Mouse (Mus musculus): ENCODE data around the gene Rps29.
"Not testable (repeated sequence)": the region's sequence is repeated elsewhere in the genome, so short reads cannot be mapped to it uniquely, and the experiment has no call there.

Gene Rps29

DNA sequence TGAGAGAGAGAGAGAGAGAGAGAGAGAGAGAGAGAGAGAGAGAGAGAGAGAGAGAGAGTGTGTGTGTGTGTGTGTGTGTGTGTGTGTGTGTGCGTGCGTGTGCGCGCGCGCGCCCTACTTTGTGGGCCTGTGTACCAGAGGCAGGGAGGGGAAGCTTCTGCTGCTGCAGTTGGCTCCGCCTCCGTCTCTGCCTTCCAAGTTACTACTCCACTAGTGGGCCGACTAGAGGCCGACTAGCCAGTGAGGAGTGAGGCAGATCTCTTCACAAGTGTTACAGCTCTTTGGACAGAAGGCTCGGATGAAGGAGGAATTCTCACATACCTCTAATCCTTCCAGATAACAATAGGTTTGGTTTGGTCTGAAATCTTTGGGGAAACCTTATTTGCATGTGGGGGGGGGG lies 20.4 kb upstream of the Rps29 start:
- no peak for DNase-seq (ENCODE audit: low spot score in 2 of 2)

DNA sequence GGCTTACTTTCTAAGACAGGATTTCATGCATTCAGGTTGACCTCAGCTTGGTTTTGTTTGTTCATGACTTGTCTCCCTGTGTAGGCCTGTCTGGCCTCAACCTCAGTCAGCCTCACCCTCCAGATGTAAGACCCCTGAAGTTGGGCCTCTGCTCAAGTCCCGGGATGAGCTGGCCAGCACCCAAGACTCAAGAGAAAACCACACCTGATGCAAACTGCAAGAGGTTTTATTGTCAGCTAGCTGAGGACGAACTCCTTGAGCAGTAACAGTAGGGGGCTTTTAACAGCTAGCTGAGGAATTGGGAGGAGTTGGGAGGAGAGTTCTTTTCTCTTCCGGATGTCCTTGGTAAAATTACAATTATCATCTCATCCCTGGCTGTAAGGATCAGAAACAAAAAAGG lies 18.5 kb upstream of the Rps29 start:
- no peak for DNase-seq (ENCODE audit: low spot score in 2 of 2)

DNA sequence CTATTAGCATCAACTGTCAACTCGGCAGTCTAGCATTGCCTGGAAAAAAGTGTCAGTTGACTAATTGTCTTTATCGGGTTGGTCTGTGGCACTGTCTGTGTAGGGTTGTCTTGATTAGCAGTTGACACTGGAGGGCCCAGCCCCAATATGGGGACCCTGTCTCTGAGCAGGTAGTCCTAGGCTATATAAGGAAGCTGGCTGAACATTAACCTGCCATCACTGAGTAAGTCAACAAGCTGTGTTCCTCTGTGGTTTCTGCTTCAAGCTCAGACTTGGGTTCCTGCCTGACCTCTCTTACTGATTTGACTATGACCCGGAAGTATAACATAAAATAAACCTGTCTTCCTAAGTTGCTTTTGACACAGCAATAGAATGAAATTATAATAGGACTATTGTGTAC lies 17.0 kb upstream of the Rps29 start:
- DNase-seq (ENCODE audit: low spot score in 2 of 2), result no peak

- no peak for DNase-seq (ENCODE audit: low spot score in 2 of 2)
Measured at GRCm38 (mm10) chr12:69171307-69171706, 12.3 kb upstream of the Rps29 start.

GRCm38 (mm10) chr12:69168461-69169106 lies 9.6 kb upstream of the Rps29 start, which contains the start of gene Lrr1:
Gene Lrr1, plus strand, starts transcription at chr12:69168814.
- peak; percentile 64 to 81 for DNase-seq (ENCODE audit: low spot score in 2 of 2)

DNA sequence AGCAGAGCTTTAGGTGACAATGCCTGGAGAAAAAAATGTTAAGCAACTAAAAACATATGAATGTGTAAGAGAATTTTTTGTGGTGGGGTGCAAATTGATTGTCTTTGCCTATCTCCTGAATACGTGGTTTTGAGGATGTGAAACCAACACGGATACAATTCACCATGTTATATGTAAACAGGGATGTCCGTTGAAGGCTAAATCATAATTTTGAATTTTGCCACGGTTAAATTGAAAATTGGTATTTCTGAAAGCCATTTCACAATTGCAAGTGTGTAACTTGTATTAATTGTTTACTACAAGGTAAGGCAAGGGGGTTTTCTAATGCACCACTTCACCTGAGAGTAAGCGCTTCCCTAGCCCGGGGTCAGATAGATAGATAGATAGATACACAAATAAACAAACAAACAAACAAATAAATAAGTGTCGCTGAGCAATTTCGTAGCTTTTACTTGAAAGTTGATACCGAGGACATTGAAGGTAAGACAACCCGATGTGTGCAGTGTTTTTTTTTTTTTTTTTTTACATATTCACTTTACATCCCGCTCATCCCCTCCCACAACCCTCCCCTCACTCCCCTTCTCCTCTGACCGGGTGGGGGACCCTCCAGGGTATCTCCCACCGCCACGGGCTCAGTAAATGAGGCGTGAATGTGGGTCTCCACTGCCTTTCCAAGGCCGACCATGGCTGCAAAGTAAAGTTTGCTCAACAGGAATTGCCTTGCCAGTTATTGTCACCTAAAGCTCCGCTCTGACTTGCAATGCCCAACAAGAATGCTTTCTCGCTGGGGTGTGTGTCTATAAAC lies 8.9 kb upstream of the Rps29 start:
- no peak for DNase-seq (ENCODE audit: low spot score in 2 of 2)

DNA sequence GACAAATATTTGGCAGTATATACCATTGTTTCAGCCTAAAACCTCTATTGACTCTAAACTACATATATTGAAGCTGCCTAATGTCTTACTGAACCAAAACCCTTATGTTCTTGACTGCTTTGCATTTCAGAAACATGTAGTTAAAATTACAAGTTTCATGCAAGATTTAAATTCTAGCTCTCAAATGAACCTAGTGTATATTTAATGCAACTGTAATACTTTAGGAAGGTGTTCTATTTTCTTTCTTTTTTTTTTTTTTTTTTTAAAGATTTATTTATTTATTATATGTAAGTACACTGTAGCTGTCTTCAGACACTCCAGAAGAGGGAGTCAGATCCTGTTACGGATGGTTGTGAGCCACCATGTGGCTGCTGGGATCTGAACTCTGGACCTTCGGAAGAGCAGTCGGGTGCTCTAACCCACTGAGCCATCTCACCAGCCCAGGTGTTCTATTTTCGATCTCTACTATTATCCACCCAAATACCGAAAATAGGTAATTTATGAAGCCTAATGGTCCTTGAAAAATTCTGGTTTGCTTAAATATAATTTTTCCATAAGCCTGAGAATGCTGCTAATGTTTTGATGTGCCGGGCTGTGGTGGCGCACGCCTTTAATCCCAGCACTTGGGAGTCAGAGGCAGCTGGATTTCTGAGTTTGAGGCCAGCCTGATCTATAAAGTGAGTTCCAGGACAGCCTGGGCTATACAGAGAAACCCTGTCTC lies 8.0 kb upstream of the Rps29 start:
- DNase-seq (ENCODE audit: low spot score in 2 of 2), result not testable (repeated sequence)

DNA sequence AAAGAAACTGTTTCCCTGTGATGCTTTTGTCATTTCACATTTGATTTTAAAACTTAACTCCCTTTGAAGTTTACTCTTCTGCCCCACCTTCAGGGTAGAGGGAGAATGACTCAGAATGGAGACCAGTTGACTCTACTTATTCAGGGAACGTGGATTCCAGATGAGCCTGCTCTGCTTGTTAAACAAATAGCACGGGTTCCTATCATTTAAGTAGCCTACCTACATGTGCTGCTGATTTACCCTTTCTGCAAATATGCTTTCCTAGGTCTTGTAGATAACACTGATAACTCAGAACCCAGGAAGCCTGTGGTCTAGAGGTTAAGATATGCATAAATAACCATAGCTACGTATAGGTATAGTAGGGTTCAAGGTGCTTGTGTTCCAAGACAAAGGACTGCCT lies 5.9 kb upstream of the Rps29 start:
- no peak for DNase-seq (ENCODE audit: low spot score in 2 of 2)

DNA sequence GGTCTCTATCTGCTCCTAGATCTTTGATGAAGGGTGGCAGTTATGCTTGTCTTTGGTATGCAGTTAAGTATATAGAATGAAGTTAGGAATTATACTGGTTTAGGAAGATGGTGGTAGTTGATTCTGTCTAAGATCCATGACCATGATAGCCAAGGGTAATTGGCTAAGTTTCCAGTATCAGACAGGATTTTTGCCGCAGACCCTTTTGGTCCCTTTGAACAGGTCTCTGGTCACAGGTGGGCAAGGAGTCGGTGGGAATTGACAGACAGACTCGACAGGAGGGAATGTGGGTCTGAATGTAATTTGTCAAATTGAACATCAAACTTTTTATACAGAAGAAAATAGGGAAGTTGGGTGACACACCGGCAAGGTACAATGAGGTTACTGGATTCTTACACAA lies 4.6 kb upstream of the Rps29 start:
- DNase-seq (ENCODE audit: low spot score in 2 of 2), result not testable (repeated sequence)

DNA sequence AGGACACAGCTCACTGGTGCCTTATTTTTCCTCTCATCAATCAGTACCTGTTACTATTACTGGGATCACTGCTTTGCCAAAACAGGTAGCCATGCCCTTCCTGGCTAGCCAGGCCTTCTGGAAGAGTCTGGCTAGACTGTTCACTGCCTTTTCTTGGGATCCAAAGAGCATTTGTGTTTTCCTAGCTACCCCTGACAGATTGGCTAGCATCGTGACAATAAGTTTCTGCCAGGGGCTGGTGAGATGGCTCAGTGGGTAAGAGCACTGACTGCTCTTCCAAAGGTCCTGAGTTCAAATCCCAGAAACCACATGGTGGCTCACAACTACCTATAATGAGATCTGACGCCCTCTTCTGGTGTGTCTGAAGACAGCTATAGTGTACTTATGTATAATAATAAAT lies 1.7 kb upstream of the Rps29 start:
- not testable (repeated sequence) for DNase-seq (ENCODE audit: low spot score in 2 of 2)

DNA sequence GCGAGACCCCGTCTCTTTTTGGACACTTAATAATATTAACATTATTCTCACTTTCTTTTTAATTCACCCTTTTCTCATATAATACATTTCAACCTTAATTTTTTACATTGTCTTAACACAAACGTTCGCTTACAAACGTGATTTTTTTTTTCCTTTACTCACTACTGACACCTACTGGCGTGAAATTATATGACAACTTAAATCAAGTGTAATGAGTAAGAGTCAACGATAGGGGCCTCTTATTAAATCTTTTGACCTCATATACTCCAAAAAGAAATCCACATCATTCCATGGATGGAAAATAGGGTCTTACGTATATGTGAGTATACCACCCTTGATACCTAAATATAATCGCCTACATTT lies 573 bp upstream of the Rps29 start:
- peak in 1 of 2 experiments; percentile 48 for DNase-seq (ENCODE audit: low spot score in 2 of 2)

GRCm38 (mm10) chr12:69158366-69158764 lies 621 bp downstream of the Rps29 start:
- no peak for DNase-seq (ENCODE audit: low spot score in 2 of 2)

DNA sequence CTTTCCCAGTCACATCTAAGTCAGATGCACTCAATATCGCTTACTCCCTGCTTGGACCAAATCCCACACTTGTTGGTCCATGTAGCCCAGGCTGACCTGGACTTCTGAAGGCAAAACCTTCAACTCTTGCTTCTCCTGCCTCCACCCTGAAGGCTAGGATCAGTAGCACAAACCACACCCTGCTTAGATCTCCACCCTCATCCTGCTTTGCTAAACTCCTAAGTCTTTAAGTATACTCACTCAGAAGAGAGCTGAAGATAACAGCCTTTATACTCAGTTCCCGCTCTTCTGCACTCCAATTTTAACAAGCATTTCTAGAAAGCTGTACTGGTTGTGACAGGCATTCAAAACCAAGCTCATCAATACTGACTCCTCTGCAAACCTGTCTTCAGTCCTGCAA lies 1.9 kb downstream of the Rps29 start:
- no peak for DNase-seq (ENCODE audit: low spot score in 2 of 2)

DNA sequence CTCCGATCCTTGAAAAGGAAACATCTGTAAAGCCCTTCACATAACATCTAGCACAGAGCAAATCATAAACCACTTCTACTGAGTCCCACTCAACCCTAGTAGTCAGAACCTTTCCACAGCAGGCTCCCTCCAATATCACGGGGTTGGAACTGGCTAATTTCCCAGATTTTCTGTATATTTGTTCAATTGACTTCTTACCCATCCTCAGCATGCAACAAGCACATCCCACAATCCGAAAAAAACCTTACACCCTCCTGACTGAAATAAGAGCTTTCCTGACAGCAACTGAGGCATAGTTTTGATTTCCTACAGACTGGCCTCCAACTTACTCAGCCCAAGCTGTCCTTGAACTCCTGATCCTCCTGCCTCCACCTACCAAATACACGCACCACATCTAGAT lies 2.5 kb downstream of the Rps29 start:
- DNase-seq (ENCODE audit: low spot score in 2 of 2), result no peak

- DNase-seq (ENCODE audit: low spot score in 2 of 2), result no peak
Measured at GRCm38 (mm10) chr12:69155923-69156322, 3.1 kb downstream of the Rps29 start.

- no peak for DNase-seq (ENCODE audit: low spot score in 2 of 2)
Measured at GRCm38 (mm10) chr12:69150049-69150448, 8.9 kb downstream of the Rps29 start.

- no peak for DNase-seq (ENCODE audit: low spot score in 2 of 2)
Measured at GRCm38 (mm10) chr12:69147166-69147735, 11.7 kb downstream of the Rps29 start.

DNA sequence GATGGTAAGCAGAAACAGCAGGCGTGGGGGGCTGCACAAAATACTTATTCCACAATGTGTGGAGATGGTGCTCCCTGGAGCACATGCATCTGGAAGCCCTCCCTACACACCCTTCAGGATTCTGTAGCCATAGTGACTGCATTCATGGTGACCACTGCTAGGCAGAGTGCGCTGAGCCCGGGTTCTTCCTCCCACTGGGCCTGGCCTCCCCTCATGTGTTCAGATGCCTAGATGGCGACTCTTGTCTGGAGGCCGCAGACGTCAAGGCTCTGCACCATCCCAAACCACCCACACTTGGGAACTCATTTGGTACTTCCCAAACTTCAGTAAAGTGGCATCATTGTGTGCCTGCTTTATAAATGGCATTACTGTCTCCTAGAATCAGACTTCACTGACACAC lies 15.5 kb downstream of the Rps29 start:
- no peak for DNase-seq (ENCODE audit: low spot score in 2 of 2)

DNA sequence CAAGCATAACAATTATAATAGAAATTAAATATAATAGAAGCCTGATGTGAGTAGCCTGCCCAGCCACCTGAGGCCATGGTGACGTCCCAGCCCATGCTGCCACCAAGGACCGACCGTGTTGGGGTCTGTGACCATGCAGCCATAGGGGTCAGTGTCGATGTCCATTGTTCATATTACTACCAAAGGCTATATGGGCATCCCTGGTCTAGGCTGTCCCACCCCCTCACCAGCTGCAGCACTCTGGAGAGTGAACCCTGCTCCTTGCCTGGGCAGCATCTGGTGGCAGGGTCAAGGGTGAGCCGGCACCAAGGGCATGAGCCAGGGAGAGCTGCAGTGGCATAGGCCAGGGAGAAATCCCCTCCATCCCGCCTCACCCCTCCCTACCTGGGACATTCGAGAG lies 19.1 kb downstream of the Rps29 start:
- no peak for DNase-seq (ENCODE audit: low spot score in 2 of 2)

DNA sequence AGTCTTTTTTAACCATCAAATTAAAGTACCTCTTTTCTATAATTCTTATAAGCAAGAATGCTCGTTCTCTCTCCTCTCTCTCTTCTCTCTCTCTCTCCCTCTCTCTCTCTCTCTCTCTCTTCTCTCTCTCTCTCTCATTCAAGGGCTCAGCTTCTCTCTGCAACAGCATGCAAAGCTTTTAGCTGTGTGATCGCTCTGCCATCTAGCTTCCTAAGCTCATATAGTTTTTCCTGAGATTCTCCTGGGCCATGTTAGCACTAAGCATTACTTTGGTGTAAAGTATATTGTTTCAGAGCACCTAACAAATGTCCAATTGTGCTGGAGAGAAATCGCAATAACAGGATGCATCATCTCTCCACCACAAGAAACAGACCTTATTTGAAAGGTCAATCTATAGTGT lies 19.8 kb downstream of the Rps29 start:
- DNase-seq (ENCODE audit: low spot score in 2 of 2), result no peak

- DNase-seq (ENCODE audit: low spot score in 2 of 2), result peak in 1 of 2 experiments; percentile 14
Measured at GRCm38 (mm10) chr12:69131981-69132380, 27.0 kb downstream of the Rps29 start.

GRCm38 (mm10) chr12:69131267-69131666 lies 27.7 kb downstream of the Rps29 start:
- no peak for DNase-seq (ENCODE audit: low spot score in 2 of 2)
